9 mouse cellular contexts compared by ENCODE assay signal in genomic region chr1:153894979-153895378, GRCm38 (mm10). TPM values are rescaled to one million over a fixed set of nuclear protein-coding genes. Genes with fewer than 3 reads are reported as not detected.
A peak's percentile ranks its signal among the peaks of the same experiment; 100 is the strongest.
DNase-seq lines count a peak whose midpoint lies in the region; ATAC-seq and TF ChIP-seq lines count a peak whose summit lies in the region.
"Had no signal": no experiment of that assay in that cellular context is flagged by ENCODE, and none has a peak within 500 bp of the region (broad histone marks: within the 10 kb centered on the region; RNA-seq: fewer than 3 reads in every experiment).

No protein-coding gene starts in this region.

- no peaks in the 10 kb centered on the region for H3K36me3 ChIP-seq in heart, adult 2 months (ENCODE audit: control insufficient read depth, insufficient read depth, low read length)
- no peaks in the 10 kb centered on the region for H3K36me3 ChIP-seq in heart, embryonic 12.5 days

- no peaks in the 10 kb centered on the region for H3K27me3 ChIP-seq in heart, adult 2 months (ENCODE audit: control insufficient read depth, insufficient read depth, low read length)
- H3K27me3 ChIP-seq in heart, embryonic 12.5 days (replicated peaks) = peaks cover 7% of the 10 kb centered on the region

- no peak for TF ChIP-seq POLR2A in heart, adult 2 months (IDR thresholded peaks at IDR 0.05; ENCODE audit: insufficient read depth, low read depth, low read length)

- no peaks in the 10 kb centered on the region for H3K79me2 ChIP-seq in heart, adult 2 months (replicated peaks; ENCODE audit: control insufficient read depth, insufficient read depth, low read length)

- intact Hi-C loops in heart, adult 2 months (cut with DNase I) = loop anchor here (1.0 to 5.0 kb wide), 5 partner anchors 138 to 832 kb away; no protein-coding TSS in a partner anchor
- intact Hi-C loops in gastrocnemius, postnatal 14 days (cut with DNase I; ENCODE audit: low total_unique reads) = loop anchor here (2.0 to 5.0 kb wide), 3 partner anchors 137 to 287 kb away; no protein-coding TSS in a partner anchor

- no peak overlapping the region for H3K27ac ChIP-seq in heart, adult 2 months
- H3K27ac ChIP-seq in heart, embryonic 12.5 days (ENCODE audit: poor library complexity, severe bottlenecking) = no peak overlapping the region

- DNase-seq in heart, adult 2 months = peak; percentile 68 to 70
- DNase-seq in WW6 (ENCODE audit: low read depth, low spot score) = peak; percentile 18
- DNase-seq in gastrocnemius, postnatal 14 days = peak; percentile 50
- DNase-seq in layer of hippocampus, adult 8-10 months (ENCODE audit: low spot score in 2 of 2) = peak; percentile 60 to 85
- peak; percentile 86 for DNase-seq in lung, postnatal 36 days
- DNase-seq in spleen, postnatal 10 days (ENCODE audit: low spot score in 2 of 2) = peak; percentile 56 to 76

- H3K4me3 ChIP-seq in heart, adult 2 months = no peak overlapping the region
- H3K4me3 ChIP-seq in heart, embryonic 12.5 days = no peak overlapping the region
- H3K4me3 ChIP-seq: myocyte had no signal

- no peaks in the 10 kb centered on the region for H3K9me3 ChIP-seq in heart, embryonic 12.5 days (replicated peaks)

- peak; percentile 82 for TF ChIP-seq EP300 in heart, adult 2 months (IDR thresholded peaks at IDR 0.05; ENCODE audit: insufficient read depth, low read depth, low read length)

- ATAC-seq in heart, embryonic 12.5 days (ENCODE audit: insufficient number of reproducible peaks, low FRiP score) = no peak
- peak; percentile 28 for ATAC-seq in common myeloid progenitor, adult 5-6 weeks (replicated peaks; ENCODE audit: low read depth, poor library complexity, severe bottlenecking)

- TF ChIP-seq CTCF in heart, adult 2 months (IDR thresholded peaks at IDR 0.05) = peak; percentile 94; the same call in 1 of the 2 replicates

- peaks cover 1% of the 10 kb centered on the region; the same call in 1 of the 2 replicates for H3K4me1 ChIP-seq in heart, adult 2 months (ENCODE audit: control insufficient read depth, insufficient read depth, low read length)
- H3K4me1 ChIP-seq in heart, embryonic 12.5 days (replicated peaks) = peaks cover 14% of the 10 kb centered on the region; the same call in 1 of the 2 replicates

- no peak overlapping the region for H3K9ac ChIP-seq in heart, adult 2 months (ENCODE audit: low read depth, low read length)
- H3K9ac ChIP-seq in heart, embryonic 12.5 days = no peak overlapping the region

- H3K4me2 ChIP-seq in heart, embryonic 12.5 days = no peak overlapping the region

- WGBS in heart, adult 2 months = 39% methylated on average over 5 of the region's 5 CpGs
- 37% methylated on average over 5 of the region's 5 CpGs for WGBS in heart, embryonic 12.5 days

RNA-seq across cellular contexts. Expression of gene Teddm1a, which starts 3.4 kb away (rescaled TPM):
- total RNA-seq in heart, adult 2 months (2021) = not detected
- not detected in 2 replicates for polyA plus RNA-seq in heart, adult 2 months (2012; rRNA removed)
- polyA plus RNA-seq in heart, embryonic 12.5 days (2016; fragmentation: Nextera tagmentation; extraction: Ambion mirVana) = not detected in 2 replicates
- not detected in 2 replicates for total RNA-seq in common myeloid progenitor, adult 5-6 weeks (2017)
- not detected for total RNA-seq in gastrocnemius, postnatal 14 days (2021)
- not detected for total RNA-seq in layer of hippocampus, adult 8-10 months (2022)
- polyA plus RNA-seq: myocyte had no signal

RNA-seq across cellular contexts. Expression of gene Glul, which starts 4.8 kb away (rescaled TPM):
- 100 to 1,000 TPM; 406 to 679 TPM for total RNA-seq in heart, adult 2 months (2021)
- 344 and 559 TPM in 2 replicates for polyA plus RNA-seq in heart, adult 2 months (2012; rRNA removed)
- 55.2 and 58.4 TPM in 2 replicates for polyA plus RNA-seq in heart, embryonic 12.5 days (2016; fragmentation: Nextera tagmentation; extraction: Ambion mirVana)
- total RNA-seq in common myeloid progenitor, adult 5-6 weeks (2017) = 72.4 and 94.7 TPM in 2 replicates
- total RNA-seq in gastrocnemius, postnatal 14 days (2021) = 100 to 1,000 TPM; 120 to 371 TPM
- total RNA-seq in layer of hippocampus, adult 8-10 months (2022) = 1,000 to 10,000 TPM; 1,586 to 2,043 (median 1,837) TPM

RNA-seq across cellular contexts. Expression of gene Teddm2, which starts 5.0 kb away (rescaled TPM):
- under 1 TPM; 0.91 TPM for total RNA-seq in heart, adult 2 months (2021)
- polyA plus RNA-seq in heart, adult 2 months (2012; rRNA removed) = 0.49 and 1.00 TPM in 2 replicates
- polyA plus RNA-seq in heart, embryonic 12.5 days (2016; fragmentation: Nextera tagmentation; extraction: Ambion mirVana) = 0.15 and 0.31 TPM in 2 replicates
- 0.18 and 0.29 TPM in 2 replicates for total RNA-seq in common myeloid progenitor, adult 5-6 weeks (2017)
- total RNA-seq in gastrocnemius, postnatal 14 days (2021) = 1 to 10 TPM in 1 of 2 experiments, under 1 TPM in 1; 0.70 to 1.4 TPM
- total RNA-seq in layer of hippocampus, adult 8-10 months (2022) = 1 to 10 TPM; 2.2 to 3.9 (median 2.3) TPM

RNA-seq across cellular contexts. Expression of gene Teddm1b, which starts 20.8 kb away (rescaled TPM):
- total RNA-seq in heart, adult 2 months (2021) = not detected
- not detected in 2 replicates for polyA plus RNA-seq in heart, adult 2 months (2012; rRNA removed)
- 0.13 TPM in 1 of 2 replicates, not detected in the other for polyA plus RNA-seq in heart, embryonic 12.5 days (2016; fragmentation: Nextera tagmentation; extraction: Ambion mirVana)
- not detected in 2 replicates for total RNA-seq in common myeloid progenitor, adult 5-6 weeks (2017)
- not detected for total RNA-seq in gastrocnemius, postnatal 14 days (2021)
- total RNA-seq in layer of hippocampus, adult 8-10 months (2022) = not detected

RNA-seq across cellular contexts. Expression of gene Rgsl1, which starts 51.0 kb away (rescaled TPM):
- total RNA-seq in heart, adult 2 months (2021) = not detected
- 0.15 TPM in 1 of 2 replicates, not detected in the other for polyA plus RNA-seq in heart, adult 2 months (2012; rRNA removed)
- polyA plus RNA-seq in heart, embryonic 12.5 days (2016; fragmentation: Nextera tagmentation; extraction: Ambion mirVana) = not detected in 2 replicates
- total RNA-seq in common myeloid progenitor, adult 5-6 weeks (2017) = not detected in 2 replicates
- not detected for total RNA-seq in gastrocnemius, postnatal 14 days (2021)
- 1 to 10 TPM in 3 of 4 experiments, under 1 TPM in 1; 0.90 to 1.3 (median 1.2) TPM for total RNA-seq in layer of hippocampus, adult 8-10 months (2022)
- polyA plus RNA-seq: myocyte had no signal

Comparison
In these comparisons a context has a peak if more than half of its experiments do, and no peak if none do; other contexts are left out.
1. DNase-seq: peak in every context shown above with its lines; median percentile 86 in lung, postnatal 36 days; 72 in layer of hippocampus, adult 8-10 months; 69 in heart, adult 2 months; 66 in spleen, postnatal 10 days; 50 in gastrocnemius, postnatal 14 days; 18 in WW6.